Mouse (Mus musculus) midbrain, embryonic 11.5 days (tissue): ENCODE results near the gene Timm8a1. TPM values are rescaled to one million over a fixed set of nuclear protein-coding genes. Genes with fewer than 3 reads are reported as not detected.

Experiments
- ATAC-seq: fragments of 200-750 bp; cut with Nextera tagmentation; 2 replicates; pipeline ENCODE4 v1.8.0; 2017; ENCODE audit warnings: moderate TSS enrichment, moderate library complexity; ENCODE audit not compliant: low FRiP score
- DNase-seq: peaks from one replicate; pipeline ENCODE4 v3.0.0; 2015; ENCODE audit warnings: low spot score; ENCODE audit errors: missing footprints
- H3K27ac ChIP-seq: fragments of 300-500 bp; sonication (generic); 2 replicates; pipeline ENCODE4 v1.5.1; 2014; ENCODE audit warnings: low read depth, low read length
- H3K27me3 ChIP-seq: fragments of 300-500 bp; sonication (generic); 2 replicates; pipeline ENCODE4 v1.6.1; 2014; ENCODE audit warnings: mild to moderate bottlenecking, low read length, moderate library complexity, mixed read lengths; ENCODE audit not compliant: control insufficient read depth, insufficient read depth
- H3K36me3 ChIP-seq: fragments of 300-500 bp; sonication (generic); 2 replicates; pipeline ENCODE4 v1.6.1; 2014; ENCODE audit warnings: mild to moderate bottlenecking, low read length, moderate library complexity, mixed read lengths; ENCODE audit not compliant: control insufficient read depth, insufficient read depth
- H3K4me1 ChIP-seq: fragments of 300-500 bp; sonication (generic); 2 replicates; pipeline ENCODE4 v1.6.1; 2014; ENCODE audit warnings: low read length; ENCODE audit not compliant: control insufficient read depth, insufficient read depth
- H3K4me2 ChIP-seq: fragments of 300-500 bp; sonication (generic); 2 replicates; pipeline ENCODE4 v1.6.1; 2014; ENCODE audit warnings: mild to moderate bottlenecking, moderate library complexity
- H3K4me3 ChIP-seq: fragments of 300-500 bp; sonication (generic); 2 replicates; pipeline ENCODE4 v1.5.1; 2014; ENCODE audit warnings: low read depth, low read length
- H3K9ac ChIP-seq: fragments of 300-500 bp; sonication (generic); 2 replicates; pipeline ENCODE4 v1.6.1; 2014; ENCODE audit warnings: low read length
- H3K9me3 ChIP-seq: fragments of 300-500 bp; sonication (generic); 2 replicates; pipeline ENCODE4 v1.6.1; 2016; ENCODE audit warnings: low read length; ENCODE audit not compliant: control insufficient read depth
- WGBS: fragments of 180-500 bp; shearing (Covaris S2); extraction: QIAGEN DNeasy Blood & Tissue Kit; methylation state at CpG from one replicate; pipeline ENCODE4 v1.1.7; 2014; 5-methylcytosine and 5-hydroxymethylcytosine counted together
- polyA plus RNA-seq: library from polyadenylated mRNA; unstranded; fragments of >200 nt; fragmentation: Nextera tagmentation; extraction: Ambion mirVana; gene quantifications from 2 replicates; pipeline ENCODE4 v1.2.1, GENCODE M21; 2014

Timm8a1 gene
- 71.6 and 79.4 TPM in 2 replicates for polyA plus RNA-seq

GRCm38 (mm10) chrX:134541145-134541954 is at the start of gene Timm8a1:
Timm8a1 (minus strand) TSS chrX:134541865.
- H3K27ac ChIP-seq: peak within 1 kb of the TSS; percentile 51; the same call in 1 of the 2 replicates
- 16% methylated on average over 49 of the region's 61 CpGs for WGBS

GRCm38 (mm10) chrX:134589836-134590235 is 48.2 kb upstream of the Timm8a1 start:
- Histone ChIP-seq H3K4me1 (no peaks in the 10 kb centered on the region), H3K4me2 (no peak overlapping the region), H3K27ac (no peak overlapping the region), H3K36me3 (no peaks in the 10 kb centered on the region), H3K4me3 (no peak overlapping the region), H3K9me3 (no peaks in the 10 kb centered on the region), H3K27me3 (no peaks in the 10 kb centered on the region), H3K9ac (no peak overlapping the region)
- DNase-seq (no peak), ATAC-seq (no peak)
- 71% methylated on average over 5 of the region's 5 CpGs for WGBS

More at GRCm38 (mm10) chrX:134541145-134541954, at the start of gene Timm8a1:
- peak; percentile 94 for ATAC-seq
- Histone ChIP-seq H3K9me3 (no peaks in the 10 kb centered on the region), H3K4me3 (peak within 1 kb of the TSS; percentile 51), H3K9ac (peak within 1 kb of the TSS; percentile 67), H3K27me3 (no peaks in the 10 kb centered on the region), H3K4me1 (no peaks in the 10 kb centered on the region), H3K4me2 (peak within 1 kb of the TSS; percentile 53), H3K36me3 (no peaks in the 10 kb centered on the region)
- peak; percentile 93 for DNase-seq

GRCm38 (mm10) chrX:134588997-134589396 is 47.3 kb upstream of the Timm8a1 start:
- no peaks in the 10 kb centered on the region for H3K9me3 ChIP-seq
- DNase-seq: no peak
- ATAC-seq: no peak
- no peaks in the 10 kb centered on the region for H3K4me1 ChIP-seq
- no peak overlapping the region for H3K4me3 ChIP-seq
- 80% methylated on average over 3 of the region's 3 CpGs for WGBS
- no peak overlapping the region for H3K9ac ChIP-seq
- H3K4me2 ChIP-seq: no peak overlapping the region
- H3K27ac ChIP-seq: no peak overlapping the region
- H3K27me3 ChIP-seq: no peaks in the 10 kb centered on the region
- H3K36me3 ChIP-seq: no peaks in the 10 kb centered on the region

GRCm38 (mm10) chrX:134588261-134588660 is 46.6 kb upstream of the Timm8a1 start:
- no peak for DNase-seq
- no peaks in the 10 kb centered on the region for H3K9me3 ChIP-seq
- H3K4me1 ChIP-seq: no peaks in the 10 kb centered on the region
- H3K36me3 ChIP-seq: no peaks in the 10 kb centered on the region
- no peak overlapping the region for H3K9ac ChIP-seq
- 90% methylated on average over 4 of the region's 4 CpGs for WGBS
- no peak overlapping the region for H3K4me2 ChIP-seq
- no peak overlapping the region for H3K27ac ChIP-seq
- H3K27me3 ChIP-seq: no peaks in the 10 kb centered on the region
- no peak overlapping the region for H3K4me3 ChIP-seq
- ATAC-seq: no peak

DNA sequence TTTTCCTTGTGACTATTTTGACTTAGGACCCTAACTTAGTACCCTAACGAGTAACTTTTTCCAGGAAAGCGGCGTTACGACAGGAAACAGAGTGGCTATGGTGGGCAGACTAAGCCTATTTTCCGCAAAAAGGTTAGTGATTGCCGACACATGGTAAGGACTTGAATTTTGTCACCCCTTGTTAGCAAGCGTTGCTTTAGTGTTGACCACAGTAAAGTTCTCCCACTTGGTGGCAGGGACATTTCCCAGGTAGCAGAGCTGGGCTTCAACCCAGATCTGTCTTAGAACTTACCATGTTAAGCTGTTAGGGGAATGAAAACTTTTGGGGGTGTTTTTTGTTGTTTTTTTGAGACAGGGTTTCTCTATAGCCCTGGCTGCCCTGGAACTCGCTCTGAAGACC is 44.8 kb upstream of the Timm8a1 start:
- Histone ChIP-seq H3K9ac (peak overlapping the region; percentile 73), H3K9me3 (no peaks in the 10 kb centered on the region), H3K4me2 (peak overlapping the region; percentile 54), H3K27ac (no peak overlapping the region), H3K36me3 (no peaks in the 10 kb centered on the region), H3K27me3 (no peaks in the 10 kb centered on the region), H3K4me1 (no peaks in the 10 kb centered on the region), H3K4me3 (peak overlapping the region; percentile 50)
- DNase-seq: peak; percentile 82
- no peak for ATAC-seq
- 34% methylated on average over 8 of the region's 8 CpGs for WGBS

DNA sequence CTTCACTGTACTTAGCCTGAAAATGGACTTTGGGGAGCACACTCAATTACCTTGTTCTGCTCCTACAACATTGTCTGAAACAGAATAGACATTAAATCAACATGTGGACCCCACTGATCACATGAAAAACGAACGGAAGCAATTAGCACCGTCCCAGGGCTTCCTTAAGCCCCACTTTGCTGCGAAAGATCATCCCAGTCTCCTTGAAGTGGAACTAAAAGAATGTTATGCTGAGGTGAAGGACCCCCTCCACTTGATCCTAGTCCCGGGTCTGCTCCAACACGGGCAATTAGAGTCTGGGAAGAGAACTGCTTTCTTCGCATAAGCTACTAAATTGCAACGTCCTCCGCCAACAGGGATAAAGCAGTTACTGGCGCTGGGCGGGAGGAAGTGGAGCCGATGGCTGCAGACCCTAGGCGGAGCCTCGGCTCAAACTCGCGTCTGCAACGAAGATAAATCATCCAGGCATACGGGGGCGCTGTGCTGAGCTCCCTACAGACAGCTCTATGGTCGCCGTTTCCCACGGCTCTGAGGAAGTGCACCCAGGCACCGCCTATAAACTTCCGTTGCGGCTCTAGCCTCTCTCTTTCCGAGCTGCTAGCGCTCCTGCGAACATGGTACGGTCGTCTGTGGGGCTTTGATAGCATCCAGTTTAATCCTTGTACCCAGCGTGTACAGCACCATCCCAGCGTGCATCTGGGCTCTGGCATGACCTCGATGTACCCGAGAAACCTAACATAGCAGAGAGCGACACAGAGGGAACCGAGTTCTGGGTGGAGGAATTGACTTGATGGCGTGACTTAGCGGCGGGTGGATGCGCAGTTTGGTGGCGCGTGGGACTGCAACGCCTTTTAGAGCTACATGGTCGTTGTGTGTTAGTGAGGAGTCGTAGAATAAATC is 43.7 kb upstream of the Timm8a1 start, which contains the start of gene Rpl36a:
Gene Rpl36a, plus strand, starts transcription at position 552 of the 900 bp plus-strand sequence.
- WGBS: 22% methylated on average over 45 of the region's 45 CpGs
- peak; percentile 98 for DNase-seq
- Histone ChIP-seq H3K4me2 (peak within 1 kb of the TSS; percentile 54), H3K4me1 (no peaks in the 10 kb centered on the region), H3K9me3 (no peaks in the 10 kb centered on the region), H3K27me3 (no peaks in the 10 kb centered on the region), H3K27ac (peak within 1 kb of the TSS; percentile 79), H3K4me3 (peak within 1 kb of the TSS; percentile 50), H3K36me3 (no peaks in the 10 kb centered on the region), H3K9ac (peak within 1 kb of the TSS; percentile 73)
- peak; percentile 97 for ATAC-seq

- Histone ChIP-seq H3K9me3 (no peaks in the 10 kb centered on the region), H3K4me2 (no peak within 1 kb of the TSS), H3K4me1 (no peaks in the 10 kb centered on the region), H3K27me3 (no peaks in the 10 kb centered on the region), H3K27ac (no peak within 1 kb of the TSS), H3K9ac (no peak within 1 kb of the TSS), H3K36me3 (no peaks in the 10 kb centered on the region), H3K4me3 (no peak within 1 kb of the TSS)
- DNase-seq: no peak
- no peak for ATAC-seq
- 84% methylated on average over 11 of the region's 11 CpGs for WGBS
Observed at GRCm38 (mm10) chrX:134582888-134583669, 41.4 kb upstream of the Timm8a1 start, which contains the start of gene Btk. Btk (minus strand) TSS chrX:134583570.

- ATAC-seq (no peak), DNase-seq (no peak)
- Histone ChIP-seq H3K9me3 (no peaks in the 10 kb centered on the region), H3K4me3 (no peak overlapping the region), H3K9ac (no peak overlapping the region), H3K4me2 (no peak overlapping the region), H3K4me1 (no peaks in the 10 kb centered on the region), H3K36me3 (no peaks in the 10 kb centered on the region), H3K27ac (no peak overlapping the region), H3K27me3 (no peaks in the 10 kb centered on the region)
- WGBS: 83% methylated on average over 11 of the region's 11 CpGs
Observed at GRCm38 (mm10) chrX:134582270-134582669, 40.6 kb upstream of the Timm8a1 start.
